Mouse (Mus musculus): Measurements from ENCODE around the gene Gm5150. TPM values are rescaled to one million over a fixed set of nuclear protein-coding genes. Genes with fewer than 3 reads are reported as not detected.
"Not testable (repeated sequence)": the region's sequence is repeated elsewhere in the genome, so short reads cannot be mapped to it uniquely, and the experiment has no call there.

Gene Gm5150
- polyA plus RNA-seq (2017; shearing (Covaris generic)) = under 1 TPM in 1 of 3 experiments, not detected in 2; 0.53 TPM

DNA sequence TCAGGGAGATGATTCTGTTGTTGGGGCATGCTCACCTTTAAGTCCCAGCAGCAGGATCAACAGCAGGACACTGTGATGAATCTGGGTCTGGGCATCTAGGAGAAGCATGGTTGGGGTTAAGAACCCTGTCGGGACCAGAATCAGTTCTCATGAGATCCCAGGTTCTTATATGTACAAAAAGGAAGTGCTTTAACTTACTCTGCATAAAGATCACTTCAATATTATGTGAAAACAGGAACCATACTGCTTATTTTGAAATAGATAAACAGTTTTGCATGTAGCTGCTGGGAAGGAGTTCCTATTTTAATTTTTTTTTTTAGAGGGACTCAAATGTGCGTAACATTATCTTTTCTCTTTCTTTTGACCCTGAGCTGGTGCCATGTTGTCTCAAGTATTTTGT, at the start of gene Gm5150:
Gm5150 (minus strand) TSS at position 223 of the 400 bp plus-strand sequence.
- no peak for ATAC-seq

DNA sequence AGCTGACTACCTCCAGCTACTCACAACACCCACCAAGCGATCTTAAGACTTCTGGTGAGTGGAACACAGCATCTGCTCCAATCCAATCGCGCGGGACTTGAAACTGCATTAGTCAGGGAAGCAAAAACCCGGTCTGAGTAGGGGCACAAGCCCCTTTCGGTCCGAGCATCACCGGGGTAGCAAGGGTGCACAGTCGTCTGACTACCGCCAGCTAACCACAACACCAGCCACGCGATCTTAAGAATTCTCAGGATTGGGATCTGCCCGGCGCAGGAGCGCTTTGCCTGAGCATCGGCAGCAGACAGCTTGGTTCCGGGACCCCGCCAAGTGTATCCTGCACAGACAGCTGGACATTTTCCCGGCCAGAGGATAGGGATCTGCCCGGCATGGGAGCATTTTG, 45.5 kb upstream of the Gm5150 start:
- not testable (repeated sequence) for ATAC-seq

DNA sequence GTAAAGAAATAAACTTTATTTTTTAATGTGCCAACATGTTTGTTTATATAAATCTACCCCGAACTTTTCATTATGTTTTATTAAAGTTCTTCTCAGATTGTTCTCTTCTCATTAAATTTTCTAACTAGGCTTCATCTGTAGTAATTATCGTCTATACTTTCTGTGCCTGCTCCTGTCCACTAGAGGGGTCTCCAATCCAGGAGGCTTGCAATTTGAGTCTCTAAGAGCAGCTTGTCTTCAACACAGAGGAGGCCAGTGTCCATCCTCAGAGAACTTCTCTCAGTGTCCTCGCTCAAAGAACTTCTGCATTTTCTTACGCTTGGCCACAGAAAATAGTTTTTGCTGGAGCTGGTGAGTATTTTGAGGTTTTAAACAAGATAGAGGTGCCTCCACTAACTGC, 41.1 kb upstream of the Gm5150 start:
- no peak for ATAC-seq

DNA sequence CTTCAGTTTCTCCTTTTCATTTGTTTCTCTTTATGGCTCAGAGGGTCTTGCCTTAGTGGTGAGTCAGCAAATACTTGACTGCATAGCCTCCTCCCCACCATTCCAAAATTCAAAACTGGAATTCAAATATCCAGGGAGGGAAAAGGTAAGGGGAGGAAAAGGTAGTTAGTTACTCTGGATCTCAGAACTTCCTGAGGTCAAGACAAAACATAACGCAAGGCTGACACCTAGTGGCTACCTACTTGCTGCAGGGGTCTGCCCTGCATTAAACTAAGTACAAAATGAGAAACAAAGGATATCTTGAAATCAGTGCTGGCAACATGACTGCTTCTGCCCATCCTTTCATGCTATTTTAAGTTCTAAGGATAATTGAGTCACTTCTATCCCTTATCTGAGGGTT, 37.1 kb upstream of the Gm5150 start:
- ATAC-seq = no peak

DNA sequence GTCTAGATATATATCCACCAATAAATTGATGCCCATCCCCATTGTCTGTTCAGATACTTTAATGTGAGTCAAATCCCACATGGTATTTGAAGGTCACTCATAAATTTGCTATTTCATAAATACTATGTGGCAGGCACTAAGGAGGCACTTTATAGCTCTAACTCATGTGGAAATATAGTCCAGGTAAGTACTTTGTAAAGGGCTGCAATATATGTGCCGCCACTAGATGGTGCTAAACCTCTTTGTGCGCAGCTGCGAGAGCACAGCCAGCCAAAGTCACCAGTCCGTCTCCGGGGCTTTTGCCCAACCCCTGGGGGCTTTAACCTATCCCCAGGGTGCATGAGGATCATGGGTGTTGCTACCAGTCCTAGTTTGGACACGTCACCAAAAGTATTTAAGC, 18.8 kb upstream of the Gm5150 start:
- not testable (repeated sequence) for ATAC-seq

DNA sequence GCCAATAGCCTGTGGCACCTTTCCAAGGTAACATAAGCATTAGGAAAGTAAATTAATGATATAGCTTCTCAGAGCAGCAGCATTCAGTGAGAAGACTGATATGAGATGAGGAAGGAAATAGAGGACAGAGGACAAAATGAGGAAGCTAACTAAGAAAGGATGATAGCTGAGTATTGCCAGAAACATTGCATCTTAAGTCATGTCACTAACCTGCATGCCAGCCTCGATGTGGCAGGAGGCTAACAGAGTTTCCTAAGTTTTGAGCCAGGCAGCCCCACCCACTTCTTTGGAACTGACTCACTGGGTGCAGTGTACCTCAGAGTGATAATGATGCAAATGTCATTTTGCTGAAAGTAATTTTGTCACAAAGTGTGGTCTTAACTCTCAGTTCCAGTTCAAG, 16.0 kb upstream of the Gm5150 start:
- no peak for ATAC-seq

DNA sequence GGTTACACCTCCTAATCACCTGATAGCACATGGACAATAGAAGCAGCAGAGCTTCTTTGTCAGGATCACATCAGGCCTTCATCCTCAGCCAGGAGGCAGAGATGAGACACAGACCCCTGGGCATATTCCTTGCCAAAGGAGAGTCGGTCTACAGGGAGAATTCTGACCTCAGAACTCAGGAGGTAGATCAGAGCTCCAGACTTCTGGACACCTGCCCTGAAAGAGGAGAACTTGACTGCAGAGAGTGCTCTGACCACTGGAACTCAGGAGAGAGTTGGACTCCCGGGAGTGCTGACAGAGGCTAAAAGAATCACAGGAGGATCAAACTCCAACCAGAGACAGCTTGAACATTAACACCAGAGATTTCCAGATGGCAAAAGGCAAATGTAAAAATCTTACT, 8.2 kb upstream of the Gm5150 start:
- not testable (repeated sequence) for ATAC-seq

DNA sequence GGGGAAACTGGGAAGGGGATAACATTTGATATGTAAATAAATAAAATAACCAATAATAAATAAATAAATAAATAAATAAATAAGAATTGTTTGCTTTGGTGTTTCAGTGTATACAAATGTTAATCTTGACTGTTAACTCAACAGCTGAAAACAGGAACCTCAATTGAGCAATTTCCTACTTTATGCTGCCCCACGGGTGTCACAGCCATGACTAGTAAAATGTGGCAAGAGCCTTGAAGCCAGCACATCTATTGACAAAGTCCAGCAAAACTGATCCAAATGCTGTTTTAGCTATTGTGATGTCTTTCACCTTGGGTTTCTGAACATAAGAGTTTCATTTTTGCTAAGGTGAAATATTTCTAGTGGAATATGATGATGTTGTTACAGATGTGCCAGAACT, 1.6 kb upstream of the Gm5150 start:
- no peak for ATAC-seq

DNA sequence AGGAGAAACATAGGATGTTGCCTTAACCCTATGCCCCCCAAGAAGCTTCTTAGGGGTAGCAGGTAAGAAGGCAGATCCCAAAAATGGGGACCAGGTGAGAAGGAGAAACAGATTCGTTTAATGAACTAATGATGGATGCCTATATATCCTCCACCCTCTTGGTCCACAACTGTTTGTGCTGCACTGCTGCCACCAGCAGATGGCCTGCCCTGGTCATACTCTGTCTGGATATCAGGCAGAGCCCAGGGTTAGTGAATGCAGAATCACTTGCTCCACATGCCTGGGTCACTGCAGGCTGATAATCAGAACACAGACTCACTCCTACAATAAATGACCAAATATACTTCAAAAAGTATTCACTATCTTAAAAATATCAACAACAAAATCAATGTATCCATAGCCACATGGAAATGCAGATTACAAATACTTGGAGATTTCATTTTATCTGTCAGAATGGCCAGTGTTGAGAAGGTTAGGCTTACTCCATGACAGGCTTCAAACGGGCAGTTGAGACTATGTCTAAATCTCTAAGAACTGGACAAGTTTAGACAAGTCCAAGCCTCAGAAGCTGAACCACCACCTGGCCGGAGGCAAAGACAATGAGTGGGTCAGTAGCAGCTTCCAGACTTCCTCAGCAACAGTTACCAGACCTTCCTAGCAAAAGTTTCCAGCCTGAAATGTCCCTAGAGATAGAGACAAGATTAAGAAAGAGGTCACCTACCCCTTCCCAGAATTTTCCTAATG, 2.2 kb downstream of the Gm5150 start:
- ATAC-seq = no peak

DNA sequence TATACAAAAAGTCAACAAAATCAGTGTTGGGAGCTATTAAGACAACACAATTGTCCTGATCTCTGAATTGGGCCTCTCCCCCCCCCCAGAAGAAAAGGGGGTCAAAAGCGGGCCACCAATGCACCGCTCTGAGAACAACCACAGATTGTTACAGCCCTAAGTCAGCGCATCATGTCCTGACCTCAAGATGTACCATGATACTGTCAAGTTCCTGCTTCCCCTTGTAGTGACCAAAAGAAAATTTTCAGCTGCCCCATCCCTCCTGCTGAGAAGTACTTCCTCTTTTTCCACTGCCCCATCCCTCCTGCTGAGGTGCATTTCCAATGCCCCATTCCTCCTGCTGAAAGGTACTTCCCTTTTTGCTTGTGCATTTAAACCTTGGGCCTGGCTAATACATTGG, 6.8 kb downstream of the Gm5150 start:
- ATAC-seq = not testable (repeated sequence)

DNA sequence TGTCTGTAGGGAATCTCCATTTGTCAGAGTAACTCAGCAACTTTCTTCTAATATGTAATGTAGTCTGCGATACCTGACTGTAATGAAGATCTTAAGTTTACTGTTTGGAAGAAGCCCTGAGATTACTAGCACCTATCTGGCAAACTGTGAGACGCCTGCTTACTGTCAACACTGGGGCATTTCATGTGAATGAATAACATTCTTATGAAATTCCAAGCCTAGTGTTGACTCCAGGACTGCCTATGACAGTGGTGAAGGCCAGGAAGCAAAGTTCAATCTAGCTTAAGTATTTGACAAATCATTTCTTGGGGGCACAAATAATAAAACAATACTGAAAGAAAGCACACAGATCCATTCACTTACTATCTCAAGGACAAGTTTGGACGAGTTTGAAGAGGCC, 24.0 kb downstream of the Gm5150 start:
- no peak for ATAC-seq

DNA sequence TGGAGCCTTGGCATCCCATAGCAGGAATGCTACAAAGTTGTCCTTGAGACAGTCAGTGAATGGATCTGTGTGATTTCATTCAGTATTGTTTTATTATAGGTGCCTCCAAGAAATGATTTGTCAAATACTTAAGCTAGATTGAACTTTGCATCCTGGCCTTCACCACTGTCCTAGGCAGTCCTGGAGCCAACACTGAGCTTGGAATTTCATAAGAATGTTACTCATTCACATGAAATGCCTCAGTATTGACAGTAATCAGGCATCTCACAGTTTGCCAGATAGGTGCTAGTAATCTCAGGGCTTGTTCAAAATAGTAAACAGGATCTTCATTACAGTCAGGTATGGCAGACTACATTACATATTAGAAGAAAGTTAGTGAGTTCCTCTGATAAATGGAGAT, 49.3 kb downstream of the Gm5150 start:
- no peak for ATAC-seq

Other genes with a start within 250 kb of the Gm5150 start
- under 1 TPM in 1 of 3 experiments, not detected in 2; 0.34 TPM for gene Sirpb1c, start 157.9 kb downstream of the Gm5150 start, polyA plus RNA-seq (2017; shearing (Covaris generic))

All from inflammation-experienced regulatory T-cells, adult 6 months (primary cell).